Mouse (Mus musculus) G1E (cell line): Measurements from ENCODE around the gene Atp5b.

Experiments used
- CTCF ChIP-seq: IDR thresholded peaks from 2 replicates; pipeline ENCODE4 v1.5.1; 2012; ENCODE audit warnings: low read depth, low read length, inconsistent platforms, mixed read lengths
- GATA1 ChIP-seq: IDR thresholded peaks from 2 replicates; pipeline ENCODE4 v1.6.1; 2012; ENCODE audit warnings: borderline replicate concordance, low read length, inconsistent platforms, mixed read lengths
- GATA2 ChIP-seq: IDR thresholded peaks from 2 replicates; pipeline ENCODE4 v1.6.1; 2012; ENCODE audit warnings: low read depth, low read length, inconsistent platforms, borderline replicate concordance
- TAL1 ChIP-seq: conservative IDR thresholded peaks from 2 replicates; pipeline ENCODE4 v1.6.1; 2012; ENCODE audit warnings: low read depth, low read length, inconsistent platforms, mixed read lengths

DNA sequence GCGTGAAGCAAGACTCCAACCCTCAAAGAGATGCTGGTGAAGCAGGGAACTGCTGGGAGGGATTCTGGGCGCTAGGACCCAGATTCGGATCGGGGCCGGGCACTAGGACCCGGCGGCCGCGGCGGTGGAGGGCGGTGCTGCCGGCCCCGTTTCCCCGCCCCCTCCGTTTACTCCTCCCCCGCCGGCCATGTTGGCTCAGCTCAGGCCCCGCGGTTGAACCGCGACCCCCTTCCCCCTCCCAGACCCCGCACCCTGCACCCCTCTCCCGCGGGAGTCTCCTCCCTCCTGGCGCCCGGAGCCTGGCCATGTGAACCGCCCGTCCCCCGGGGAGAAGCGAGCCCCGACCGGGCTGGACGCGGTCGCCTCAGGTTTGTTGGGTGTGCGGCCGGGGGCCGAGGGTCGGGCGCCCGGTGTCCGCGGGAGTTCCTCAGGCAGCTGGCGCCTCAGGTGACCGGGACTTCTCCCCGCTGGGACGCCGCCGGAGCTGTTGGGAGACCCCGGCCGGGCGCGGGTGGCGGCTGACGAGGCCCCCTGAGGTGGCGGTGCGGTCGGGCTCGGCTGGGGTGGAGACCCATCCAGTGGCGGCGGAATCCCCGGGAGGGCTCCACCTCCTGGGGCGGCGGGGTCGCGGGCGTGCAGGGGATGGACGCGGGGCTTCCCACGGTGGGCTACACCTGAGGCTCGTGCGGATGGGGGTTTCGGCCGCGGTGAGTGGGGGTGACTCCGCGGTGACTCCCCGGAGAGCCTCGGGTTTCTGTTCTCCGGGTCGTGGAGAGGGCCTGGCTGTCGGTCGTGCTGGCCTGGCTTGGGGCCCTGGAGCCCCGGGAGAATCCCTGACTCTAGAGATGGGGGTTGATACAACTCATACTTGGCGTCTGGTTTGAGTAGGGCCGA, 13.9 kb downstream of the Atp5b start:
- no peak for TF ChIP-seq CTCF
- TF ChIP-seq GATA2 = no peak
- TF ChIP-seq GATA1 = no peak
- TF ChIP-seq TAL1 = no peak
